ENCODE assay signal across 8 mouse cellular contexts in the genomic region with DNA sequence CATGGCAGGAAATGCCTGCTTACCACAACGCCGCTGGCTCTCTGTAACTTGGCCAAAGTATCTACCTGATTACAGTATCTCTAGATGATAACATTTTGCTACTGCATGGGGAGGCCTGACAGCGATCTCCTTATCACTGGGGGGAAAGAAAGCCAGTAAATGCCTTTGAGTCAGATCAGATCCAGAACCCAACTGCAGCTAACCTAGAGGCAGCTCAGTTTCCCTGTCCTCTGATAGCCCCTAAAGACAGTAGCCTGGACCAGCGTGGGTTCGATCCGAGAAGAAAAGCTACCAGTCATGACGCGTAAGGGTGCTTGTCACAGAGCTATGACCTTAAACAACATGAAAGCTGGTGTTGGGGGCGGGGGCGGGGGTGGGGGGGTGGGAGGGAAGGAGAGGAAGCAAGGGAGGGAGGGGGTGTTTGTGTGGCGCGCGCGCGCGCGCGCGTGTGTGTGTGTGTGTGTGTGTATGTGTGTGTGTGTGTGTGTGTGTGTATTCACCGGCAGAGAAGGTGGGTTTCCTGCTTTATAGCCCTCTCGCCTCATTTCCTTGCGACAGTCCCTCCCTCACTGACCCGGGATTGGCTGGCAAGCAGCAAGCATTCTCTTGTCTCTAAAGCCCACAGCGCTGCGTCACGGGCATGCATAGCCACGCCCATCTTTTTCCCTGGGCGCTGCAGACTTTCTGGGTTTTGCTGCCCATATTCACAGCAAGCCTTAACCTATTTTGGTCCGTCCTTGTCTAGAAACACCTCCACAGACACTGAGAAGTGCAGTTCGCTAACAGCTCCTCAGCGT. TPM values are rescaled to one million over a fixed set of nuclear protein-coding genes. Genes with fewer than 3 reads are reported as not detected.
A peak's percentile ranks its signal among the peaks of the same experiment; 100 is the strongest.
DNase-seq lines count a peak whose midpoint lies in the region; ATAC-seq and TF ChIP-seq lines count a peak whose summit lies in the region.

No protein-coding gene starts in this region.

- H3K4me2 ChIP-seq in forebrain, postnatal 0 days (ENCODE audit: low read depth): peak overlapping the region; percentile 51

- H3K4me3 ChIP-seq in ES-E14 (ENCODE audit: insufficient read depth in 1 of 2, low read depth in 1 of 2, low read length in 2 of 2, poor library complexity in 1 of 2, severe bottlenecking in 1 of 2): peak overlapping the region in 1 of 2 experiments; percentile 43; a peak in 2 of 4 replicates
- H3K4me3 ChIP-seq in cerebellum, adult 2 months (replicated peaks; ENCODE audit: insufficient read depth, low read depth, low read length): peak overlapping the region; percentile 94
- peak overlapping the region; percentile 39 for H3K4me3 ChIP-seq in forebrain, postnatal 0 days (ENCODE audit: low read depth, low read length)
- peak overlapping the region; percentile 55 for H3K4me3 ChIP-seq in layer of hippocampus, adult 2 months
- peak overlapping the region; percentile 64 for H3K4me3 ChIP-seq in lung, adult 2 months (replicated peaks; ENCODE audit: extremely low read depth, low read depth, low read length)
- peak overlapping the region; percentile 47 for H3K4me3 ChIP-seq in thymus, adult 2 months (ENCODE audit: control insufficient read depth, insufficient read depth, low read length)

- WGBS in cerebellum, adult 2 months: 2% methylated on average over 25 of the region's 31 CpGs
- WGBS in forebrain, postnatal 0 days: 9% methylated on average over 21 of the region's 31 CpGs
- 1% methylated on average over 21 of the region's 31 CpGs for WGBS in lung, adult 2 months
- 3% methylated on average over 20 of the region's 31 CpGs for WGBS in thymus, adult 2 months

- H3K27ac ChIP-seq in ES-E14 (ENCODE audit: insufficient read depth, low read depth, low read length, poor library complexity, severe bottlenecking): no peak overlapping the region
- peak overlapping the region; percentile 88 for H3K27ac ChIP-seq in cerebellum, adult 2 months (ENCODE audit: insufficient read depth, low read length)
- H3K27ac ChIP-seq in forebrain, postnatal 0 days (ENCODE audit: low read depth, low read length): peak overlapping the region; percentile 74
- H3K27ac ChIP-seq in layer of hippocampus, adult 2 months: peak overlapping the region; percentile 84
- peak overlapping the region; percentile 89 for H3K27ac ChIP-seq in thymus, adult 2 months (ENCODE audit: control insufficient read depth, insufficient read depth, low read length)

- H3K27me3 ChIP-seq in cerebellum, adult 2 months (ENCODE audit: control insufficient read depth, insufficient read depth, low read length): no peaks in the 10 kb centered on the region
- no peaks in the 10 kb centered on the region for H3K27me3 ChIP-seq in forebrain, postnatal 0 days (ENCODE audit: insufficient read depth, low read length)
- no peaks in the 10 kb centered on the region for H3K27me3 ChIP-seq in thymus, adult 2 months (ENCODE audit: control insufficient read depth, insufficient read depth, low read length)

- H3K9ac ChIP-seq in ES-E14 (ENCODE audit: insufficient read depth, low read depth, low read length, poor library complexity, severe bottlenecking): 0 out of 2 replicates have a peak overlapping the region, but pooled peaks have one; percentile 0
- H3K9ac ChIP-seq in forebrain, postnatal 0 days: peak overlapping the region; percentile 39

- no peak for DNase-seq in ES-E14 (ENCODE audit: low read depth, low spot score)
- DNase-seq in cerebellum, adult 2 months: peak; percentile 80 to 89
- DNase-seq in forebrain, postnatal 0 days: peak; percentile 94
- peak; percentile 87 for DNase-seq in heart, postnatal 4 days
- DNase-seq in layer of hippocampus, adult 2 months (ENCODE audit: low spot score in 2 of 2): peak; percentile 79 to 90
- DNase-seq in lung, adult 2 months: peak; percentile 72
- peak; percentile 87 for DNase-seq in thymus, adult 2 months

- H3K4me1 ChIP-seq in ES-E14 (ENCODE audit: control insufficient read depth in 2 of 2, insufficient read depth in 2 of 2, low read length in 2 of 2, poor library complexity in 1 of 2): peaks cover 0 to 2% of the 10 kb centered on the region in 2 experiments; a peak in 2 of 4 replicates
- no peaks in the 10 kb centered on the region for H3K4me1 ChIP-seq in cerebellum, adult 2 months (ENCODE audit: control insufficient read depth, insufficient read depth, low read length)
- H3K4me1 ChIP-seq in forebrain, postnatal 0 days (ENCODE audit: insufficient read depth): no peaks in the 10 kb centered on the region
- no peaks in the 10 kb centered on the region for H3K4me1 ChIP-seq in lung, adult 2 months (ENCODE audit: control insufficient read depth, insufficient read depth, low read length)
- H3K4me1 ChIP-seq in thymus, adult 2 months (replicated peaks; ENCODE audit: control insufficient read depth, insufficient read depth, low read length): peaks cover 17% of the 10 kb centered on the region

- H3K36me3 ChIP-seq in ES-E14 (ENCODE audit: control insufficient read depth, insufficient read depth, low read length, poor library complexity, severe bottlenecking): no peaks in the 10 kb centered on the region
- no peaks in the 10 kb centered on the region for H3K36me3 ChIP-seq in forebrain, postnatal 0 days (ENCODE audit: insufficient read depth)
- H3K36me3 ChIP-seq in thymus, adult 2 months (ENCODE audit: control insufficient read depth, insufficient read depth, low read length): no peaks in the 10 kb centered on the region

- in situ Hi-C loops in ES-E14 (cut with MboI; ENCODE audit: low sequenced_read_pairs in 2 of 2, unreplicated experiment in 2 of 2): no loop called here

- TF ChIP-seq POLR2A in cerebellum, adult 2 months (IDR thresholded peaks at IDR 0.05; ENCODE audit: borderline replicate concordance, insufficient read depth, low read length): peak; percentile 64; the same call in 1 of the 2 replicates
- TF ChIP-seq POLR2A in lung, adult 2 months (IDR thresholded peaks at IDR 0.05; ENCODE audit: borderline replicate concordance, extremely low read depth, low read depth, low read length): peak; percentile 69; the same call in 1 of the 2 replicates
- peak; percentile 44; the same call in 1 of the 2 replicates for TF ChIP-seq POLR2A in thymus, adult 2 months (IDR thresholded peaks at IDR 0.05; ENCODE audit: control insufficient read depth, extremely low read depth, insufficient read depth, low read length, poor library complexity)

- no peak for TF ChIP-seq CTCF in cerebellum, adult 2 months (IDR thresholded peaks at IDR 0.05; ENCODE audit: borderline replicate concordance, insufficient read depth, low read depth, low read length)
- TF ChIP-seq CTCF in forebrain, postnatal 0 days (IDR thresholded peaks at IDR 0.05; ENCODE audit: low read depth): 0 out of 2 replicates have a peak, but pooled peaks have one; percentile 26
- no peak; the same call in 1 of the 2 replicates for TF ChIP-seq CTCF in layer of hippocampus, adult 2 months (conservative IDR thresholded peaks at IDR 0.05)
- TF ChIP-seq CTCF in lung, adult 2 months (IDR thresholded peaks at IDR 0.05; ENCODE audit: insufficient read depth, low read length): no peak
- TF ChIP-seq CTCF in thymus, adult 2 months (IDR thresholded peaks at IDR 0.05; ENCODE audit: borderline replicate concordance, control insufficient read depth, extremely low read depth, insufficient read depth, low read length, poor library complexity): no peak

- ATAC-seq in forebrain, postnatal 0 days: peak; percentile 99
- peak; percentile 97 for ATAC-seq in neutrophil, adult 5-6 weeks (ENCODE audit: extremely low read depth, insufficient number of reproducible peaks, low FRiP score, poor library complexity, severe bottlenecking)

- H3K9me3 ChIP-seq in ES-E14 (ENCODE audit: control insufficient read depth, insufficient read depth, low read depth, low read length): no peaks in the 10 kb centered on the region
- no peaks in the 10 kb centered on the region for H3K9me3 ChIP-seq in forebrain, postnatal 0 days (ENCODE audit: low read length)

TF ChIP-seq in ES-E14, 5 proteins besides CTCF, POLR2A, EP300 and RAD21 (continues in another document):
- TF ChIP-seq HCFC1 (IDR thresholded peaks at IDR 0.05; ENCODE audit: borderline replicate concordance, insufficient read depth, low read length): no peak

RNA-seq across cellular contexts. Expression of a gene that starts 18.5 kb away (rescaled TPM):
- 59.8 and 67.1 TPM in 2 replicates for total RNA-seq in ES-E14 (2012; rRNA removed)
- polyA plus RNA-seq in cerebellum, adult 2 months (2012; rRNA removed): 45.4 and 50.6 TPM in 2 replicates
- total RNA-seq in forebrain, postnatal 0 days (2014; rRNA removed): 23.2 and 36.8 TPM in 2 replicates
- 17.2 and 17.6 TPM in 2 replicates for polyA plus RNA-seq in forebrain, postnatal 0 days (2015; fragmentation: Nextera tagmentation; extraction: Ambion mirVana)
- total RNA-seq in heart, postnatal 4 days (2021): 10 to 100 TPM; 40.4 to 43.9 TPM
- 10 to 100 TPM; 62.0 to 67.5 TPM for total RNA-seq in layer of hippocampus, adult 2 months (2021)
- polyA plus RNA-seq in lung, adult 2 months (2012; rRNA removed): 35.5 and 53.2 TPM in 2 replicates
- total RNA-seq in neutrophil, adult 5-6 weeks (2017): 7.6 and 7.9 TPM in 2 replicates
- 46.4 and 54.1 TPM in 2 replicates for polyA plus RNA-seq in thymus, adult 2 months (2012; rRNA removed)

RNA-seq across cellular contexts. Expression of a gene that starts 21.4 kb away (rescaled TPM):
- total RNA-seq in ES-E14 (2012; rRNA removed): 0.11 TPM in 1 of 2 replicates, not detected in the other
- polyA plus RNA-seq in cerebellum, adult 2 months (2012; rRNA removed): not detected in 2 replicates
- total RNA-seq in forebrain, postnatal 0 days (2014; rRNA removed): 0.08 TPM in 1 of 2 replicates, not detected in the other
- polyA plus RNA-seq in forebrain, postnatal 0 days (2015; fragmentation: Nextera tagmentation; extraction: Ambion mirVana): 0.09 and 0.10 TPM in 2 replicates
- not detected for total RNA-seq in heart, postnatal 4 days (2021)
- not detected for total RNA-seq in layer of hippocampus, adult 2 months (2021)
- not detected in 2 replicates for polyA plus RNA-seq in lung, adult 2 months (2012; rRNA removed)
- total RNA-seq in neutrophil, adult 5-6 weeks (2017): not detected in 2 replicates
- 0.04 and 0.05 TPM in 2 replicates for polyA plus RNA-seq in thymus, adult 2 months (2012; rRNA removed)

RNA-seq across cellular contexts. Expression of a gene that starts 25.5 kb away (rescaled TPM):
- 7.8 and 11.2 TPM in 2 replicates for total RNA-seq in ES-E14 (2012; rRNA removed)
- 67.0 and 70.5 TPM in 2 replicates for polyA plus RNA-seq in cerebellum, adult 2 months (2012; rRNA removed)
- total RNA-seq in forebrain, postnatal 0 days (2014; rRNA removed): 70.5 and 87.8 TPM in 2 replicates
- polyA plus RNA-seq in forebrain, postnatal 0 days (2015; fragmentation: Nextera tagmentation; extraction: Ambion mirVana): 45.3 and 52.5 TPM in 2 replicates
- total RNA-seq in heart, postnatal 4 days (2021): 10 to 100 TPM; 15.3 to 15.8 TPM
- total RNA-seq in layer of hippocampus, adult 2 months (2021): 10 to 100 TPM; 57.1 to 62.9 TPM
- 32.6 and 44.4 TPM in 2 replicates for polyA plus RNA-seq in lung, adult 2 months (2012; rRNA removed)
- total RNA-seq in neutrophil, adult 5-6 weeks (2017): 28.9 and 30.2 TPM in 2 replicates
- 83.1 and 101 TPM in 2 replicates for polyA plus RNA-seq in thymus, adult 2 months (2012; rRNA removed)

RNA-seq across cellular contexts. Expression of a gene that starts 52.0 kb away (rescaled TPM):
- total RNA-seq in ES-E14 (2012; rRNA removed): 8.1 and 14.6 TPM in 2 replicates
- polyA plus RNA-seq in cerebellum, adult 2 months (2012; rRNA removed): 18.0 and 18.3 TPM in 2 replicates
- total RNA-seq in forebrain, postnatal 0 days (2014; rRNA removed): 56.8 and 67.1 TPM in 2 replicates
- 29.4 and 36.3 TPM in 2 replicates for polyA plus RNA-seq in forebrain, postnatal 0 days (2015; fragmentation: Nextera tagmentation; extraction: Ambion mirVana)
- total RNA-seq in heart, postnatal 4 days (2021): 1 to 10 TPM; 5.9 to 6.5 TPM
- 10 to 100 TPM; 23.3 to 23.9 TPM for total RNA-seq in layer of hippocampus, adult 2 months (2021)
- polyA plus RNA-seq in lung, adult 2 months (2012; rRNA removed): 2.8 and 3.0 TPM in 2 replicates
- 2.9 and 3.1 TPM in 2 replicates for total RNA-seq in neutrophil, adult 5-6 weeks (2017)
- 8.7 and 9.6 TPM in 2 replicates for polyA plus RNA-seq in thymus, adult 2 months (2012; rRNA removed)
